Mouse (Mus musculus) heart, adult 18-20 months (tissue): ENCODE measurements around the gene Csn3. TPM values are rescaled to one million over a fixed set of nuclear protein-coding genes. Genes with fewer than 3 reads are reported as not detected.

Source experiments
- DNase-seq, 2 experiments: peaks; one replicate each; pipeline ENCODE4 v3.0.0; 2021 to 2022; ENCODE audit warnings: mixed read lengths in 1 of 2
- long read RNA-seq, 2 experiments: library from polyadenylated mRNA; stranded (forward); transcript quantifications; one replicate each; pipeline ENCODE4 v2.0.0; 2021
- total RNA-seq, 2 experiments: library from RNA; stranded (reverse); gene quantifications; 2 replicates each; pipeline ENCODE4 v1.2.3; 2021

The Csn3 gene
- total RNA-seq: not detected
- long read RNA-seq, experiment 1: 0 reads
- long read RNA-seq, experiment 2: 0 reads

- no peak for DNase-seq
These were observed at the start of gene Csn3 for GRCm38 (mm10) chr5:87925372-87925771. Csn3 (plus strand) TSS chr5:87925579.

- DNase-seq: no peak
These were observed 40.6 kb upstream of the Csn3 start, which contains the start of gene Odam for GRCm38 (mm10) chr5:87884729-87885128. Odam (plus strand) TSS chr5:87885029.

GRCm38 (mm10) chr5:87931603-87932002 is 6.2 kb downstream of the Csn3 start:
- DNase-seq: no peak

GRCm38 (mm10) chr5:87940752-87941151 is 15.4 kb downstream of the Csn3 start:
- DNase-seq: no peak

GRCm38 (mm10) chr5:87942515-87942914 is 17.1 kb downstream of the Csn3 start:
- DNase-seq: no peak

GRCm38 (mm10) chr5:87951836-87952235 is 26.5 kb downstream of the Csn3 start:
- DNase-seq: no peak

- DNase-seq: no peak
These were observed 43.8 kb downstream of the Csn3 start, which contains the start of the genes 2310003L06Rik and Gm28434 for GRCm38 (mm10) chr5:87969201-87969600. 2310003L06Rik (plus strand) TSS chr5:87969459. Gm28434 (plus strand) TSS chr5:87969517.

- no peak for DNase-seq
These were observed 53.8 kb downstream of the Csn3 start, which contains the start of gene Cabs1 for GRCm38 (mm10) chr5:87979139-87979538. Cabs1 (plus strand) TSS chr5:87979439.

Other genes with a start within 250 kb of the Csn3 start
- gene Csn2, start 225.9 kb upstream of the Csn3 start, total RNA-seq: not detected
- not detected for gene Csn1s2a, start 151.0 kb upstream of the Csn3 start, total RNA-seq
- not detected for gene Csn1s2b, start 117.5 kb upstream of the Csn3 start, total RNA-seq
- not detected for gene Prr27, start 99.9 kb upstream of the Csn3 start, total RNA-seq
- gene Odam, start 40.5 kb upstream of the Csn3 start, total RNA-seq: not detected
- not detected for gene 2310003L06Rik, start 43.9 kb downstream of the Csn3 start, total RNA-seq
- gene Gm28434, start 43.9 kb downstream of the Csn3 start, total RNA-seq: not detected
- not detected for gene Cabs1, start 53.9 kb downstream of the Csn3 start, total RNA-seq
- not detected for gene Smr3a, start 77.0 kb downstream of the Csn3 start, total RNA-seq
- not detected for gene Smr2, start 161.0 kb downstream of the Csn3 start, total RNA-seq
- gene Gm11116, start 186.0 kb downstream of the Csn3 start, total RNA-seq: not detected
- gene Gm11115, start 228.5 kb downstream of the Csn3 start, total RNA-seq: not detected